Mouse (Mus musculus) embryonic facial prominence, embryonic 14.5 days (tissue): ENCODE measurements at regions not wholly inside any gene's neighbourhood (a gene's known extent, or its start where the extent isn't known, plus 50 kb on each side); places are given as distances from the start of the nearest gene placed in this dataset.

Experiments
- ATAC-seq: fragments of 200-750 bp; cut with Nextera tagmentation; 2 replicates; pipeline ENCODE4 v1.8.0; 2017; ENCODE audit warnings: low read depth, moderate number of reproducible peaks, moderate TSS enrichment
- DNase-seq: peaks from one replicate; pipeline ENCODE4 v3.0.0-alpha.2; 2015; ENCODE audit warnings: low spot score
- H3K27ac ChIP-seq: fragments of 300-500 bp; sonication (generic); replicated peaks from 2 replicates; pipeline ENCODE4 v1.5.1; 2014; ENCODE audit warnings: low read depth, mild to moderate bottlenecking, low read length, moderate library complexity
- H3K27me3 ChIP-seq: fragments of 300-500 bp; sonication (generic); replicated peaks from 2 replicates; pipeline ENCODE4 v1.6.1; 2014; ENCODE audit warnings: low read length; ENCODE audit not compliant: control insufficient read depth, insufficient read depth
- H3K36me3 ChIP-seq: fragments of 300-500 bp; sonication (generic); 2 replicates; pipeline ENCODE4 v1.6.1; 2014; ENCODE audit warnings: low read length, mixed read lengths; ENCODE audit not compliant: control insufficient read depth, insufficient read depth
- H3K4me1 ChIP-seq: fragments of 300-500 bp; sonication (generic); 2 replicates; pipeline ENCODE4 v1.6.1; 2014; ENCODE audit warnings: antibody characterized with exemption, low read length; ENCODE audit not compliant: control insufficient read depth, insufficient read depth
- H3K4me2 ChIP-seq: fragments of 300-500 bp; sonication (generic); 2 replicates; pipeline ENCODE4 v1.6.1; 2014; ENCODE audit warnings: low read depth, mild to moderate bottlenecking, low read length, moderate library complexity, mixed read lengths
- H3K4me3 ChIP-seq: fragments of 300-500 bp; sonication (generic); 2 replicates; pipeline ENCODE4 v1.5.1; 2014; ENCODE audit warnings: low read depth, mild to moderate bottlenecking, low read length
- H3K9ac ChIP-seq: fragments of 300-500 bp; sonication (generic); 2 replicates; pipeline ENCODE4 v1.6.1; 2014; ENCODE audit warnings: low read depth, mild to moderate bottlenecking, low read length, moderate library complexity, mixed read lengths
- H3K9me3 ChIP-seq: fragments of 300-500 bp; sonication (generic); 2 replicates; pipeline ENCODE4 v1.6.1; 2016; ENCODE audit warnings: low read length; ENCODE audit not compliant: control insufficient read depth
- WGBS: fragments of 180-500 bp; shearing (Covaris S2); extraction: QIAGEN DNeasy Blood & Tissue Kit; methylation state at CpG from one replicate; pipeline ENCODE4 v1.1.7; 2014; 5-methylcytosine and 5-hydroxymethylcytosine counted together

GRCm38 (mm10) chr13:107917564-107917963 lies 126.7 kb upstream of the Smim15 start:
- ATAC-seq = no peak

GRCm38 (mm10) chr13:107910125-107910524 lies 134.1 kb upstream of the Smim15 start:
- ATAC-seq (no peak), DNase-seq (no peak)
- Histone ChIP-seq H3K4me2 (no peak overlapping the region), H3K36me3 (no peaks in the 10 kb centered on the region), H3K27me3 (no peaks in the 10 kb centered on the region), H3K27ac (no peak overlapping the region), H3K4me3 (no peak overlapping the region), H3K4me1 (peaks cover 4% of the 10 kb centered on the region; the same call in 1 of the 2 replicates), H3K9me3 (no peaks in the 10 kb centered on the region), H3K9ac (no peak overlapping the region)
- 39% methylated on average over 7 of the region's 7 CpGs for WGBS

More at GRCm38 (mm10) chr13:107917564-107917963, 126.7 kb upstream of the Smim15 start:
- Histone ChIP-seq H3K9ac (no peak overlapping the region), H3K27ac (no peak overlapping the region), H3K9me3 (no peaks in the 10 kb centered on the region), H3K4me1 (peaks cover 2% of the 10 kb centered on the region; the same call in 1 of the 2 replicates), H3K4me2 (no peak overlapping the region), H3K27me3 (no peaks in the 10 kb centered on the region), H3K4me3 (no peak overlapping the region), H3K36me3 (no peaks in the 10 kb centered on the region)
- 87% methylated on average over 3 of the region's 3 CpGs for WGBS
- DNase-seq = no peak

- no peak overlapping the region for H3K27ac ChIP-seq
- 59% methylated on average over 15 of the region's 15 CpGs for WGBS
These were observed 134.7 kb upstream of the Smim15 start for GRCm38 (mm10) chr13:107909343-107910067.

GRCm38 (mm10) chr13:107907966-107908365 lies 136.3 kb upstream of the Smim15 start:
- no peak for ATAC-seq

More at GRCm38 (mm10) chr13:107909343-107910067, 134.7 kb upstream of the Smim15 start:
- H3K9me3 ChIP-seq = no peaks in the 10 kb centered on the region
- H3K4me2 ChIP-seq = 0 out of 2 replicates have a peak overlapping the region, but pooled peaks have one; percentile 15
- H3K9ac ChIP-seq = no peak overlapping the region
- H3K36me3 ChIP-seq = no peaks in the 10 kb centered on the region
- H3K27me3 ChIP-seq = no peaks in the 10 kb centered on the region
- ATAC-seq = 0 out of 2 replicates have a peak, but pooled peaks have one; percentile 18
- DNase-seq = no peak
- H3K4me1 ChIP-seq = peaks cover 4% of the 10 kb centered on the region; the same call in 1 of the 2 replicates
- H3K4me3 ChIP-seq = no peak overlapping the region

GRCm38 (mm10) chr13:107904851-107905250 lies 139.4 kb upstream of the Smim15 start:
- ATAC-seq (no peak), DNase-seq (no peak)
- Histone ChIP-seq H3K27me3 (no peaks in the 10 kb centered on the region), H3K9ac (no peak overlapping the region), H3K9me3 (no peaks in the 10 kb centered on the region), H3K4me2 (no peak overlapping the region), H3K4me1 (peaks cover 3% of the 10 kb centered on the region; the same call in 1 of the 2 replicates), H3K27ac (no peak overlapping the region), H3K36me3 (no peaks in the 10 kb centered on the region), H3K4me3 (no peak overlapping the region)
- 91% methylated on average over 4 of the region's 4 CpGs for WGBS

More at GRCm38 (mm10) chr13:107907966-107908365, 136.3 kb upstream of the Smim15 start:
- H3K4me2 ChIP-seq = no peak overlapping the region
- no peaks in the 10 kb centered on the region for H3K9me3 ChIP-seq
- 92% methylated on average over 5 of the region's 5 CpGs for WGBS
- H3K36me3 ChIP-seq = no peaks in the 10 kb centered on the region
- H3K4me1 ChIP-seq = peaks cover 4% of the 10 kb centered on the region; the same call in 1 of the 2 replicates
- H3K4me3 ChIP-seq = no peak overlapping the region
- no peak overlapping the region for H3K9ac ChIP-seq
- no peak overlapping the region for H3K27ac ChIP-seq
- H3K27me3 ChIP-seq = no peaks in the 10 kb centered on the region
- DNase-seq = no peak

- H3K4me3 ChIP-seq = no peak overlapping the region
- WGBS = 76% methylated on average over 14 of the region's 14 CpGs
These were observed 140.1 kb upstream of the Smim15 start for GRCm38 (mm10) chr13:107904051-107904740.

GRCm38 (mm10) chr13:107903150-107903959 lies 140.9 kb upstream of the Smim15 start:
- Histone ChIP-seq H3K4me3 (no peak overlapping the region), H3K9ac (no peak overlapping the region), H3K4me2 (no peak overlapping the region), H3K27ac (no peak overlapping the region; the same call in 1 of the 2 replicates), H3K4me1 (no peaks in the 10 kb centered on the region), H3K36me3 (no peaks in the 10 kb centered on the region), H3K27me3 (no peaks in the 10 kb centered on the region), H3K9me3 (no peaks in the 10 kb centered on the region)
- ATAC-seq = 0 out of 2 replicates have a peak, but pooled peaks have one; percentile 37
- WGBS = 38% methylated on average over 9 of the region's 9 CpGs
- peak; percentile 51 for DNase-seq

More at GRCm38 (mm10) chr13:107904051-107904740, 140.1 kb upstream of the Smim15 start:
- H3K27ac ChIP-seq = no peak overlapping the region
- no peak for DNase-seq
- no peaks in the 10 kb centered on the region for H3K9me3 ChIP-seq
- H3K9ac ChIP-seq = no peak overlapping the region
- no peaks in the 10 kb centered on the region for H3K4me1 ChIP-seq
- H3K27me3 ChIP-seq = no peaks in the 10 kb centered on the region
- no peak for ATAC-seq
- no peaks in the 10 kb centered on the region for H3K36me3 ChIP-seq
- H3K4me2 ChIP-seq = no peak overlapping the region

GRCm38 (mm10) chr13:107902800-107903149 lies 141.5 kb upstream of the Smim15 start:
- ATAC-seq (no peak), DNase-seq (no peak)
- H3K36me3 ChIP-seq = no peaks in the 10 kb centered on the region
- no peaks in the 10 kb centered on the region for H3K27me3 ChIP-seq
- H3K4me1 ChIP-seq = no peaks in the 10 kb centered on the region
- H3K9ac ChIP-seq = no peak overlapping the region
- no peaks in the 10 kb centered on the region for H3K9me3 ChIP-seq
- H3K27ac ChIP-seq = no peak overlapping the region
- 78% methylated on average over 5 of the region's 5 CpGs for WGBS
- no peak overlapping the region for H3K4me3 ChIP-seq
- no peak overlapping the region for H3K4me2 ChIP-seq
